Mouse (Mus musculus): Measurements from ENCODE around the gene Ptprd.

Ptprd gene

GRCm38 (mm10) chr4:78211529-78212494 lies at the start of gene Ptprd:
Gene Ptprd, minus strand, starts transcription at chr4:78211961.
- no peak for DNase-seq

GRCm38 (mm10) chr4:78235820-78236219 lies 24.1 kb upstream of the Ptprd start:
- DNase-seq, result no peak

- no peak for DNase-seq
Observed at GRCm38 (mm10) chr4:78235316-78235715, 23.6 kb upstream of the Ptprd start.

- DNase-seq, result no peak
Observed at GRCm38 (mm10) chr4:78234681-78235080, 22.9 kb upstream of the Ptprd start.

- no peak for DNase-seq
Observed at GRCm38 (mm10) chr4:78213949-78214348, 2.2 kb upstream of the Ptprd start.

- no peak for DNase-seq
Observed at GRCm38 (mm10) chr4:78212941-78213340, 1.2 kb upstream of the Ptprd start.

GRCm38 (mm10) chr4:78210878-78211528 lies 758 bp downstream of the Ptprd start:
- DNase-seq, result no peak

- DNase-seq, result no peak
Observed at GRCm38 (mm10) chr4:78205018-78205417, 6.7 kb downstream of the Ptprd start.

- no peak for DNase-seq
Observed at GRCm38 (mm10) chr4:78168447-78168846, 43.3 kb downstream of the Ptprd start.

- DNase-seq, result no peak
Observed at GRCm38 (mm10) chr4:78160451-78160850, 51.3 kb downstream of the Ptprd start.

GRCm38 (mm10) chr4:78150561-78150960 lies 61.2 kb downstream of the Ptprd start:
- no peak for DNase-seq

GRCm38 (mm10) chr4:78142767-78143148 lies 69.0 kb downstream of the Ptprd start:
- DNase-seq, result no peak

- DNase-seq, result no peak
Observed at GRCm38 (mm10) chr4:78142088-78142766, 69.5 kb downstream of the Ptprd start.

GRCm38 (mm10) chr4:78110898-78111297 lies 100.9 kb downstream of the Ptprd start:
- no peak for DNase-seq

- no peak for DNase-seq
Observed at GRCm38 (mm10) chr4:78097526-78097925, 114.2 kb downstream of the Ptprd start.

- DNase-seq, result no peak
Observed at GRCm38 (mm10) chr4:78082744-78083143, 129.0 kb downstream of the Ptprd start.

- no peak for DNase-seq
Observed at GRCm38 (mm10) chr4:78077499-78077898, 134.3 kb downstream of the Ptprd start.

- no peak for DNase-seq
Observed at GRCm38 (mm10) chr4:78077087-78077486, 134.7 kb downstream of the Ptprd start.

- DNase-seq, result no peak
Observed at GRCm38 (mm10) chr4:78038401-78038800, 173.4 kb downstream of the Ptprd start.

- no peak for DNase-seq
Observed at GRCm38 (mm10) chr4:78002065-78002464, 209.7 kb downstream of the Ptprd start.

GRCm38 (mm10) chr4:77992709-77993108 lies 219.1 kb downstream of the Ptprd start:
- no peak for DNase-seq

- no peak for DNase-seq
Observed at GRCm38 (mm10) chr4:77982094-77982493, 229.7 kb downstream of the Ptprd start.

GRCm38 (mm10) chr4:77961711-77962110 lies 250.1 kb downstream of the Ptprd start:
- no peak for DNase-seq

- no peak for DNase-seq
Observed at GRCm38 (mm10) chr4:77889489-77889888, 322.3 kb downstream of the Ptprd start.
